Mouse (Mus musculus) liver, adult 2 months (tissue): ENCODE data around the gene Nacad.

Experiments
- CTCF ChIP-seq: fragments of 200-500 bp; IDR thresholded peaks from 2 replicates; pipeline ENCODE4 v1.5.1; 2011; ENCODE audit warnings: low read depth, low read length, control low read depth
- POLR2A ChIP-seq: fragments of 200-500 bp; IDR thresholded peaks from 2 replicates; pipeline ENCODE4 v1.6.1; 2011; ENCODE audit warnings: low read length, control low read depth; ENCODE audit not compliant: insufficient read depth; ENCODE audit errors: extremely low read depth

DNA sequence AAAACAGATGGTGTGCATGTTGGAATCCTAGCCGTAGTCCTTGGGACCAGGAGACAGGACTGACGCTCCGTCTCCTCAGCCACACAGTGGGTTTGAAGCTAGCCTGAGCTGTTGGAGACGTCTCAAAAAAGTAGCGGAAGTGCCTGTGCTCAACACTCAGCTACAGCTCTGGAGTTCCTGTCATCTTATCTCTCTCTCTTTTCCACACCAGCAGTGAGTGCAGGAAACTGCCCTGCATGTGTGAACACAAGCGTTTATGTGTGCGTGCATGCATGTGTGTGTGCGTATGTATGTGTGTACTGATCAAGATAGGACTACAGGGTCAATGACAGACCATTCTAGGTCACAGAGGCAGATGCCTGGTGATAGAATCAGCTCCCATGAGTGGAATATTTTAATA, 37.9 kb downstream of the Nacad start:
- TF ChIP-seq CTCF (no peak), POLR2A (no peak)
